Mouse (Mus musculus) G1E (cell line): Measurements from ENCODE around the gene Card14.

Source experiments
- CTCF ChIP-seq: IDR thresholded peaks from 2 replicates; pipeline ENCODE4 v1.5.1; 2012; ENCODE audit warnings: low read depth, low read length, inconsistent platforms, mixed read lengths
- GATA1 ChIP-seq: IDR thresholded peaks from 2 replicates; pipeline ENCODE4 v1.6.1; 2012; ENCODE audit warnings: borderline replicate concordance, low read length, inconsistent platforms, mixed read lengths
- GATA2 ChIP-seq: IDR thresholded peaks from 2 replicates; pipeline ENCODE4 v1.6.1; 2012; ENCODE audit warnings: low read depth, low read length, inconsistent platforms, borderline replicate concordance
- POLR2AphosphoS5 ChIP-seq: IDR thresholded peaks from 2 replicates; pipeline ENCODE4 v1.6.1; 2012; ENCODE audit warnings: low read depth, low read length, inconsistent platforms; ENCODE audit not compliant: insufficient replicate concordance
- TAL1 ChIP-seq: conservative IDR thresholded peaks from 2 replicates; pipeline ENCODE4 v1.6.1; 2012; ENCODE audit warnings: low read depth, low read length, inconsistent platforms, mixed read lengths

- TF ChIP-seq CTCF (no peak), TAL1 (no peak), GATA1 (no peak), POLR2AphosphoS5 (no peak), GATA2 (no peak)
These were observed 3.1 kb downstream of the Card14 start for GRCm38 (mm10) chr11:119310621-119311020.
